Mouse (Mus musculus) neural tube, embryonic 15.5 days (tissue): Measurements from ENCODE around the gene Gas7. TPM values are rescaled to one million over a fixed set of nuclear protein-coding genes. Genes with fewer than 3 reads are reported as not detected.

Experiments
- ATAC-seq: fragments of 200-750 bp; cut with Nextera tagmentation; 2 replicates; pipeline ENCODE4 v1.8.0; 2017; ENCODE audit warnings: mild to moderate bottlenecking, moderate TSS enrichment, moderate library complexity; ENCODE audit not compliant: low FRiP score
- H3K27ac ChIP-seq: fragments of 300-500 bp; sonication (generic); replicated peaks from 2 replicates; pipeline ENCODE4 v1.5.1; 2015; ENCODE audit warnings: mild to moderate bottlenecking, inconsistent platforms
- H3K27me3 ChIP-seq: fragments of 300-500 bp; sonication (generic); replicated peaks from 2 replicates; pipeline ENCODE4 v1.6.1; 2015; ENCODE audit warnings: inconsistent platforms
- H3K36me3 ChIP-seq: fragments of 300-500 bp; sonication (generic); 2 replicates; pipeline ENCODE4 v1.6.1; 2015; ENCODE audit warnings: inconsistent platforms
- H3K4me1 ChIP-seq: fragments of 300-500 bp; sonication (generic); 2 replicates; pipeline ENCODE4 v1.6.1; 2015; ENCODE audit warnings: inconsistent platforms
- H3K4me2 ChIP-seq: fragments of 300-500 bp; sonication (generic); 2 replicates; pipeline ENCODE4 v1.6.1; 2015; ENCODE audit warnings: inconsistent platforms, mild to moderate bottlenecking, moderate library complexity
- H3K4me3 ChIP-seq: fragments of 300-500 bp; sonication (generic); replicated peaks from 2 replicates; pipeline ENCODE4 v1.5.1; 2015; ENCODE audit warnings: mild to moderate bottlenecking, inconsistent platforms
- H3K9ac ChIP-seq: fragments of 300-500 bp; sonication (generic); replicated peaks from 2 replicates; pipeline ENCODE4 v1.6.1; 2015; ENCODE audit warnings: mild to moderate bottlenecking, inconsistent platforms
- H3K9me3 ChIP-seq: fragments of 300-500 bp; sonication (generic); replicated peaks from 2 replicates; pipeline ENCODE4 v1.6.1; 2016; ENCODE audit warnings: inconsistent platforms
- WGBS: fragments of 180-500 bp; shearing (Covaris S2); methylation state at CpG from one replicate; pipeline ENCODE4 v1.1.7; 2015; ENCODE audit warnings: mixed read lengths; 5-methylcytosine and 5-hydroxymethylcytosine counted together
- polyA plus RNA-seq: library from polyadenylated mRNA; unstranded; fragments of >200 nt; fragmentation: Nextera tagmentation; extraction: Ambion mirVana; gene quantifications from 2 replicates; pipeline ENCODE4 v1.2.1, GENCODE M21; 2015

Gas7 gene
- polyA plus RNA-seq, 1 experiment from 2014 or later, result 26.7 TPM

DNA sequence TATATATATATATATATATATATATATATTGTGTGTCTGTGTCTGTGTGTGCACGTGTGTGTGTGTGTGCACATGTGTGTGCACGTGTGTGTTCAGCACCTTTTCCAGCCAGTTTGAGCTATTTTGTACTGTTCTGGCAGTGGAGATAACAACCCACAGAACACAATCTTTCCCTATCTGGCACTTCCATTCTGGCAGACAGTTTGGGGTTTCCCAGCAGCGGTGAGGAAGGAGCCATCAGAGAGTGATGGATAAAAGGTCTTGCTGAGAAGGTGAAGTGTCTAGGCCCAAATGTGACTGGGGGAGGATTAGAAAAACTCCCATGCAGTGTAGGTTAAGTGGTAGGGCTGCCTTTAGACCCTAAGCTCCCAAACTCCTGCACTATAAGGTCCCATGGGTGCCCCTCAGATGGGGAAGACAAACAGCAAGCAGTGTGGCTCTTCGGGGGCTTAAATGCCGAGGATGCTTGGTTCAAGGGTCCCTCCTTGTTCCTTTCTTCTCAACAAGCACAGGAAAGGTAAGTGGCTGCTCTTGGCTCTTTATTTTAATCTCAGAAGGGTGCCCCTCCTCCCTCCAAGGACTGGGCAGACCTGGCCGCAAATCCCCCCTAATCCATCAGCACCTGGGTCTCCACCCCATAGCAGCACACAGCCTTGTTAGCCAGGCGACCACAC, 239.6 kb downstream of the Gas7 start, which contains the start of gene Rcvrn:
Gene Rcvrn, plus strand, starts transcription at position 624 of the 674 bp plus-strand sequence.
- no peak within 1 kb of the TSS for H3K27ac ChIP-seq
- WGBS, result 73% methylated on average over 7 of the region's 7 CpGs
- H3K4me1 ChIP-seq, result no peaks in the 10 kb centered on the region
- no peaks in the 10 kb centered on the region for H3K27me3 ChIP-seq
- no peak for ATAC-seq
- H3K4me3 ChIP-seq, result no peak within 1 kb of the TSS
- no peaks in the 10 kb centered on the region for H3K9me3 ChIP-seq
- no peak within 1 kb of the TSS for H3K9ac ChIP-seq
- no peaks in the 10 kb centered on the region for H3K36me3 ChIP-seq
- H3K4me2 ChIP-seq, result no peak within 1 kb of the TSS

DNA sequence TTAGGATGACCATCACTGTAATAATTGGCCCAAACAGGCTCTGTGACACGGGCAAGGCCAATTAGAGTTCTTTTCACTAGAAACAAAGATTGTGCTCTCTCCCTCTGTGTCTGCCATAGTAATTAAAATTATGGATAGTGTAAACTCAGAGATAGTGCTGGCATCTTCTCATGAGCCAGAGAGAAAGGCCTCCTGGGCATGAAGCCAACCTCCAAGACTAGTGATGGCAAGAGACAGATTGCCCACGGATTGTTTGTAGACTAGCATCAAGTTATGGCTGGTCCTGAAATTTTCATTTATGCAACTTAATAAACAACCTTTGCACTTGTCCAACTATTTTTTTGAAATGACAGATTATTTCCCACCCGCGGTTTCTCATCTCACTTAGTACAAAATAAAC, 257.7 kb downstream of the Gas7 start:
- no peaks in the 10 kb centered on the region for H3K36me3 ChIP-seq
- H3K9me3 ChIP-seq, result no peaks in the 10 kb centered on the region
- no peak overlapping the region for H3K9ac ChIP-seq
- no peak overlapping the region for H3K27ac ChIP-seq
- no peaks in the 10 kb centered on the region for H3K4me1 ChIP-seq
- 87% methylated on average over 4 of the region's 4 CpGs for WGBS
- H3K4me3 ChIP-seq, result no peak overlapping the region
- no peak for ATAC-seq
- H3K27me3 ChIP-seq, result no peaks in the 10 kb centered on the region
- no peak overlapping the region for H3K4me2 ChIP-seq

DNA sequence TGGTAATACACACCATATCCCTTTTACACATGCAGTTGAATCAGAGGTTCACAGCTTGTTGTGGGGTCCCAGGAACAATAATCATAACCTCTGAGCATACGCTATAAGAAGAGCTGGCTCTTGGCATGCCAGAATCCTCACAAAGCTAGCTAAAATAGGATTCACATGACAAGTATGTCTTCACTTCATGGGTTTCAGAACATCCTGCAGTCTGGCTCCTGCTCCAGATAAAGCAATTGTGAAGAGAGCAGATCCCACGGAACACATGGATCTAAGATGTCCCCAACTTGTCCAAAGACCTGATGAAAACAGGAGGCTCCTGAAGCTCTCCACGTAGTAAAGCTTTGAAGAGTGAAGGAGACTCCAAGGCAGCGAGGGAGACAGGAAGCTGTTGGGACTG, 260.1 kb downstream of the Gas7 start:
- Histone ChIP-seq H3K27me3 (no peaks in the 10 kb centered on the region), H3K4me3 (no peak overlapping the region), H3K9ac (no peak overlapping the region), H3K36me3 (no peaks in the 10 kb centered on the region), H3K4me1 (no peaks in the 10 kb centered on the region), H3K4me2 (no peak overlapping the region), H3K9me3 (no peaks in the 10 kb centered on the region), H3K27ac (no peak overlapping the region)
- ATAC-seq, result no peak
- WGBS, result 92% methylated on average over 4 of the region's 4 CpGs

DNA sequence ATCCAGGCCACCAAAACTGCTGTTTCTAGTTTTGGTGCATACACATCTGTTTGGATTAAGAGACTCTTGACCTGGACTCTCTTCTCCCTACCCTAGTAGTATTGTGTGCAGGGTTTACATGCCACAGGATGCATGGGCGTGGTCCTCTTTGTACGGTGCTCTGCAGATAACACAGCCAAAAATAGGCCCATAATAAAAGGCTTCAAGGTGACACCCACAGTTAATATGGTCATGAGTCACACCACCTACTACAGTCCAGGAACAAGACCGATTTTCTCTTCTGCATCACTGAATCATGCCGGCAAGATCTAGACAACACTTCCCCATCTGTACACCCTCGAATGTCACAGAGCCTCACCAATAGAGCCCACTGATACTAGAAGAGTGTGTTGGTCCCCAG, 266.2 kb downstream of the Gas7 start:
- H3K4me2 ChIP-seq, result no peak overlapping the region
- H3K27ac ChIP-seq, result no peak overlapping the region
- H3K36me3 ChIP-seq, result no peaks in the 10 kb centered on the region
- no peak overlapping the region for H3K4me3 ChIP-seq
- H3K27me3 ChIP-seq, result no peaks in the 10 kb centered on the region
- WGBS, result 92% methylated on average over 5 of the region's 5 CpGs
- H3K4me1 ChIP-seq, result no peaks in the 10 kb centered on the region
- H3K9ac ChIP-seq, result no peak overlapping the region
- no peaks in the 10 kb centered on the region for H3K9me3 ChIP-seq
- no peak for ATAC-seq

DNA sequence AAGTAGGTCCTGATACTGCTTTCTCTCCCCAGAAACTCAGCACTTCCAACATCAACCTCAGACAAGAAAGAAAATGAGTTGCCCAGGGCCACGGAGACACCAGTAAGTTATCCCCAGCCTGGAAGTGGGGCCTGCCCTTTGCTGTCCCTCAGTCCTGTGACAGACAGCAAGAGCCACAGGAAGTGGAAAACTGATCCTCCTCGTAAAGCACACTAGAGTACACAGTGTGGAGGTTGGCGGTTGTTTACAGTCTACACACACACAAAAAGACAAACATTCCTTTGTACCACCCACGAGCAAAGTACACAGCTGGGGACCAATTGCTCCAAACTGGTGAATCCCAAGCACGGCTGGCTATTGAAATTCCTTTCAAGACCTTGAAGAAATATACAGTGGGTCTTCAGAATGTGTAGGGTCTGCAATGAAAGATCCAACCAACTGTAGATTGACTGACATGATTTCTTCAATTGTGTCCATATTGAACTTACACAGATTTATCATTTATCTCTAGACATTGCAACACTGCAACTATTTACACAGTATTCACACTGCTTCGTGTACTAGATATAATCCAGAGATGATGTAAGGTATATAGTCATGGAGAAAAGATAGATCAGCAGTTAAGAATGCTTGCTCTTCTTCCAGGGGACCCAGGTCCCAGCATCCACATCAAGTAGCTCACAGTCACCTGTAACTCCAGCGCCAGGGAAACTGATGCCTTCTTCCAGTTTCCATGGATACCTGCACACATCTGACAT, 267.3 kb downstream of the Gas7 start:
- no peak overlapping the region for H3K4me3 ChIP-seq
- WGBS, result 54% methylated on average over 7 of the region's 7 CpGs
- H3K27me3 ChIP-seq, result no peaks in the 10 kb centered on the region

DNA sequence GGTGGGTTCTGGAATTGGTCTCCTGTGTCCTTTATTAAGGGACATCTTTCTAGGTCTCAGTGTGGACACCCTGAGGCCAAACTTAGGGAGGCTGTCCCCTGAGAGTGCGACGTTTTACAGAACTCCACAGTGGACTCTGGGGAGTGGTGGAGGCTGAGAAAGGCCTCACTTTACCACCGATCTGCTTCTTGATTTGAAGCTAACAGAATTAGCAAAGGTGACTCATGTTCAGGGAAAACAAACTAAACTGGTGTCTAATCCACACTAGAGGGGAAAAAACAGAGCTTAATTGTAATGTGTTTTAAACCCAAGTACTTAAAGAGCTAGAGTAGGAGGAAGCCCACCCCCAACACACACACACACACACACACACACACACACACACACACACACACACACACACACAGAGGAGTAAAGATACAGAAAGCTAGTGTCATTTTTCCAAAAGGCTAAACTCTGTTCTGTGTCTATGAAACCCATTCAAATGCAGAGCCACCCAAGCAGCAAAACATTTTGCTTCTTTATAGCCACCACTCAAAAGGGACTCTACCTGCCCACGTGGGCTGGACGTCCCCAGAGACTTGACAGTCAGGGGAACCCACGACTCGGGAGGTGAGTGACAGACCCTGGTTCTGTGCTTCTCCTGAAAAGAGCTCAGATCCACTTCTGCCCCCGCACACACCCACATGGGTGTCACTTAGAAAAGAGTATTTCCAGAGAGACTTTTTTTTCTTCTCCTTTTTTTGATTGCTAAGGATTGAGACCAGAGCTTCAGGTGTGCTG, 268.2 kb downstream of the Gas7 start:
- no peak overlapping the region for H3K27ac ChIP-seq
- ATAC-seq, result no peak
- 73% methylated on average over 8 of the region's 8 CpGs for WGBS
- no peak overlapping the region for H3K9ac ChIP-seq
- no peaks in the 10 kb centered on the region for H3K4me1 ChIP-seq
- H3K36me3 ChIP-seq, result no peaks in the 10 kb centered on the region
- no peaks in the 10 kb centered on the region for H3K9me3 ChIP-seq
- no peaks in the 10 kb centered on the region for H3K27me3 ChIP-seq
- H3K4me3 ChIP-seq, result no peak overlapping the region
- no peak overlapping the region for H3K4me2 ChIP-seq

More for the DNA sequence above, 267.3 kb downstream of the Gas7 start:
- ATAC-seq, result no peak
- H3K4me2 ChIP-seq, result no peak overlapping the region
- H3K9ac ChIP-seq, result no peak overlapping the region
- no peaks in the 10 kb centered on the region for H3K9me3 ChIP-seq
- H3K36me3 ChIP-seq, result no peaks in the 10 kb centered on the region
- H3K4me1 ChIP-seq, result no peaks in the 10 kb centered on the region
- H3K27ac ChIP-seq, result no peak overlapping the region

DNA sequence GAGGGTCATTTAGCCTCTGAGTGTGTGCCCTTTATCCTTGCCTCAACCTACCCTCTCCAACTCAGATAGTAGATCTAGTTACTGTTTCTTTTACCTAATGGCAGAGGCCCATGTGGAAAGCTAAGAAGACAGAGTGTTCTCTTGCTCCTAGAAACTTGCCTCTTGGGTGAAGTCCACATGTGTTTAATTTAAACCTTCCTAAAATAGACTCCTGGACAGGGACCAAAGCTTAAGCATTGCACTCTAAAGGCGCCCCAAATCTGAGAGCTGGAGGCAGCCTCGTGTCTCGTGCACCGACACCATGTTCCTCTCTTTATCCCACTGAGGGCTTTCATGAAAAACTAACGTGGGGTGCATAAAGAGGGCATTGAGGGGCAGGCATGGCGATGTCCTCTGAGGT, 271.9 kb downstream of the Gas7 start:
- no peaks in the 10 kb centered on the region for H3K4me1 ChIP-seq
- H3K9me3 ChIP-seq, result no peaks in the 10 kb centered on the region
- no peaks in the 10 kb centered on the region for H3K36me3 ChIP-seq
- no peak overlapping the region for H3K4me3 ChIP-seq
- H3K4me2 ChIP-seq, result no peak overlapping the region
- no peaks in the 10 kb centered on the region for H3K27me3 ChIP-seq
- H3K9ac ChIP-seq, result no peak overlapping the region
- H3K27ac ChIP-seq, result no peak overlapping the region
- WGBS, result 88% methylated on average over 6 of the region's 6 CpGs
- ATAC-seq, result no peak

DNA sequence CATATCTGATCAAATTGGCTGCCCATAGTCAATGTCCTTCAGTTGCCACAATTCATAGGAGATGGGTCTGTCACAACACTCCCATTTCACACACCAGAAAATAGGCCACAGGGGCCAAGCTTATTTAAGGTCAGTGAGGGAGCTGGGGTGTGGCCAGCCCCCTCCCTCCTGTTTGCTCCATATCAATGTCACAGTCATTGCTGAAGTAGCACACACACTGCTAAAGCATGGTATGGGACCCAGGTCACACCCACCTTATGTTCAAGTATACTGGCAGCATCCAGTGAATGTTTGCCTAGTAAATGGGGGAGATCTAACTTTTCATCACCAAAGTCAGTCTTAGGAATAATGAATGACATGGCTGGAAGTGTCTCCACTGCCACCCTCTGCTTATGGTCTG, 273.5 kb downstream of the Gas7 start:
- no peaks in the 10 kb centered on the region for H3K27me3 ChIP-seq
- no peaks in the 10 kb centered on the region for H3K4me1 ChIP-seq
- H3K9me3 ChIP-seq, result no peaks in the 10 kb centered on the region
- no peaks in the 10 kb centered on the region for H3K36me3 ChIP-seq
- no peak overlapping the region for H3K4me3 ChIP-seq
- no peak for ATAC-seq
- H3K27ac ChIP-seq, result no peak overlapping the region
- no peak overlapping the region for H3K9ac ChIP-seq
- no peak overlapping the region for H3K4me2 ChIP-seq

DNA sequence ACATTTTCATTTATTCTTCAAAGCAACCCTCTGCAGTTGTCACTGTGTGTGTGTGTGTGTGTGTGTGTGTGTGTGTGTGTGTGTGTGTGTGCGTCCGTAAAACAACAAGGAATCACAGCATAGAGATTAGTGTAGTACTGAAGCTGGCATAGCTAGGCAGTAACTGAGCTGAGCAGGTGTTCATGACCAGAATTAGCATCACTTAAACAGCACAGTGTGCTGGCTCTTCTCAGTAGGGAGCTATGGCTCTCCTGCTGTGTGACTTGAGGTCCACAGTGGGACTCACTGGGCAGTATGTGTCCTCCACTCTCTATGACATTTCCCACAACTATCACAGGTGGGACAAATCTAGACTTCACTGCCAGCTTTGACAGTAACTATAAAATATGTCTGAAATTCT, 275.8 kb downstream of the Gas7 start:
- no peaks in the 10 kb centered on the region for H3K4me1 ChIP-seq
- no peak overlapping the region for H3K4me3 ChIP-seq
- 100% methylated on average over 2 of the region's 2 CpGs for WGBS
- no peaks in the 10 kb centered on the region for H3K27me3 ChIP-seq
- H3K4me2 ChIP-seq, result no peak overlapping the region
- no peaks in the 10 kb centered on the region for H3K36me3 ChIP-seq
- no peaks in the 10 kb centered on the region for H3K9me3 ChIP-seq
- no peak for ATAC-seq
- H3K27ac ChIP-seq, result no peak overlapping the region
- H3K9ac ChIP-seq, result no peak overlapping the region

DNA sequence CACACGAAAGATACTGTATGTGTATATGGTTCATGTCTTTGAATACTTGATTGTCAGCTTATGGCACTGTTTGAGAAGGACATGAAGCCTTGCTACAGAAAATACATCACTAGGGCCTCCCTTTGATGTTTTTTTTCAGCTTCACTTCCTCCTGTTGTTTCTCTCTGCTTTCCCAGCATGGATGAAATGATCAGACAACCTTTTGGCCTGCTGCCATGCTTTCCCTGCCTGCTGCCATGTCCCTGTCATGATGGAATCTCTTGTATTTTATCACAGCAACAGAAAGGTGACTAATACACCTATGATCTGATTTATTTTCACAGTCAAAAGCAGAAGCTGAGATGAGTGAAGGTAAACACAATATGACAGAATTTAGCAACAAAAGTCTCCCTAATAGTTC, 278.5 kb downstream of the Gas7 start:
- Histone ChIP-seq H3K9ac (no peak overlapping the region), H3K9me3 (no peaks in the 10 kb centered on the region), H3K27me3 (no peaks in the 10 kb centered on the region), H3K27ac (no peak overlapping the region), H3K4me1 (no peaks in the 10 kb centered on the region), H3K4me3 (no peak overlapping the region), H3K4me2 (no peak overlapping the region), H3K36me3 (no peaks in the 10 kb centered on the region)
- ATAC-seq, result no peak
- WGBS, result 92% methylated on average over 1 of the region's 1 CpGs

DNA sequence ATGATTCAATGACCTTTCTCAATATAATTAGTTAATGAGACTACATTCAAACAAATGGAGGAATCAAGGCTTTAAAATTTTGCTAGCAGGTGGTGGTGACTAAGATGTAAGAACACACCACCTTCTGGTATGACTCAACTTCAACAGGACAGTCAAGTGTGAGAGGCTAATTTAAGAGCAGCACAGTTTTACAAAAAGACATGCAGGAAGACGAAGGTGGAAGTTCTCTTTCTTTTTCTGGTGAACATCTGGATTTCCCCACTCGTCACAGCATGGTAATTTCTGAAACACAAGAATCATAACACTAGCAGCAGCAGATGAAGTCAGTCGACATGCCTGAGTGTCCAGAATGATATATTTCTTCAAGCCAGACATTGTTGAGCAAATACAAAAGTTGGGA, 279.4 kb downstream of the Gas7 start:
- Histone ChIP-seq H3K4me1 (no peaks in the 10 kb centered on the region), H3K9ac (no peak overlapping the region), H3K27me3 (no peaks in the 10 kb centered on the region), H3K4me3 (no peak overlapping the region), H3K9me3 (no peaks in the 10 kb centered on the region), H3K27ac (no peak overlapping the region), H3K4me2 (no peak overlapping the region), H3K36me3 (no peaks in the 10 kb centered on the region)
- WGBS, result 75% methylated on average over 3 of the region's 3 CpGs
- ATAC-seq, result no peak

DNA sequence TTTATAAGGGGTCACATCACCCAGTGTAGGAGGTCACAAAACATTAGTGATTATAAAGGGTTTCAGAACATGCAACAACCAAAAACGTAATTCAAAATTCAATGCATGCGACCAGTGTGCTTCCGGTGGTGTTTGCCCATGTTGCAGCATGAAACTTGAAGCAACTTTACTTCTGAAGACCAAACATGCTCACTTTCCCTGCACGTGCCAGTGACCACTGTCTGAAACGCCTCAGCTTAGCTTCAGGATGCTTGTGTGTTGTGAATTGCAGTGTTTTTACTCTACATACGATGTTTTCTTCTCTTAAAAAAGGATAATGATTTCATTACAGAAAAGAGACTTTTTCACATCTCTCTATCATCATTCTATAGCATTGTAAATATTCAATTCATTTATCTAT, 283.1 kb downstream of the Gas7 start:
- no peak for ATAC-seq
- WGBS, result 86% methylated on average over 6 of the region's 6 CpGs

More for the DNA sequence above, 283.1 kb downstream of the Gas7 start:
- Histone ChIP-seq H3K4me1 (no peaks in the 10 kb centered on the region), H3K4me3 (no peak overlapping the region), H3K9ac (no peak overlapping the region), H3K27ac (no peak overlapping the region), H3K36me3 (no peaks in the 10 kb centered on the region), H3K9me3 (no peaks in the 10 kb centered on the region), H3K4me2 (no peak overlapping the region), H3K27me3 (no peaks in the 10 kb centered on the region)
